Mouse (Mus musculus): Measurements from ENCODE around the gene Mrps10. TPM values are rescaled to one million over a fixed set of nuclear protein-coding genes. Genes with fewer than 3 reads are reported as not detected.

Gene Mrps10
- total RNA-seq, 2 experiments from 2014 or later: 30.0 to 36.1 TPM

DNA sequence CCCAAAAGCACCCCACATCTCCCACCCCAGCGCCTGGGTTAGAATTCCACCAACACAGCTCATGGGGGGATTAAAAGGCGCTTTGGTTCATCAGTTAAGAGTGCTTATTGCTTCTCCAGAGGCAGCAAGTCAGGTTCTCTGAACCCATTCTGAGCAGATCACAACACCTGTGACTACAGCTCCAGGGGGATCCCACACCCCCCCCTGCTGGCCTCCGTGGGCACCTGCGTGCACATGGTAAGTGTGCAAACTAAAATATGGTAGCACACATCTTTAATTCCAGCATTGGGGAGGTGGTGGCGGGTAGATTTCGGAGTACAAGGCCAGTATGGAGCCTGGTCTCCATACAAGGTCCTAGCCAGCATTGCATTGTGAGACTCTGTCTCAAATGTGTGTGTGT, 58.6 kb downstream of the Mrps10 start:
- no peak for DNase-seq (ENCODE audit: low spot score in 2 of 2)
- intact Hi-C loops (cut with DNase I): no loop called here

DNA sequence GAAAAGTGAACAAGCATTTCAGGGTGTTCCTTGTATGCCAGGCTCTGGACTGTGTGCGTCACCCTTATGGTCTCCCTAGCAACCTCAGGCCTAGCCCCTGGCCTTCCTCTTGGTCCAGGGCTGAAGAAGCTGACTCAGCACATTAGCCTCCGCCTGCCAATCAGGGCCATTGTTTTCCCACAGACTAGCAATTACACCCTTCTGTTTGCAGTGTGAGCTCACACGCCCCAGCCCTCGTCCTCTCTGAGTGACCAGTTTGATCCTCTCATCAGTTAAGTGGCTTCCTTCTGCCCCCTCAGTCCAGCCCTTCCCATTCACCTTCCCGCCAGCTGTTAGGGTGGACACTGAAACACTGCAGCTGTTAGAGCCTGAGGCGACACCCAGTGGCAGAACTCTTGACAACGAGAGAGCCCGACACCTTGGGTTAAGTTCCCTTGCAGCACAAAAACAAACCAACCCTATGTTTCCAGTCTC, 60.2 kb downstream of the Mrps10 start:
- DNase-seq (ENCODE audit: low spot score in 2 of 2): peak in 1 of 2 experiments; percentile 5

DNA sequence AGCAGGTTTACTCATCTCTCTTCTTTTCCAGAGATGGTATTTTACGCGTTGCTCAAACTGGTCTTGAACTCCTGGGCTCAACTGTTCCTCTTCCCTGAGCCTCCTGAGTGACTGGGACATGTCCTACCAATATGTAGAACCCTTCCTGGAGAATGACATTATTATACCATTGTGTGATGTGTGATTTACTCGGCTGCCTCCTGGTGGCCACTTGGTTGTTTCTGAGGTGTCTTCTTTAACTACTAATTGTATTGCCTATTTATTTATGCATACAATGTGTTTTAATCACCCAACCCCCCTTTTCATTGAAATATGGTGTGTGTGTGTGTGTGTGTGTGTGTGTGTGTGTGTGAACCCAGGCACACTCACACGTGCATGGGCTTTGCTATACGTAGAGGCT, 62.1 kb downstream of the Mrps10 start:
- intact Hi-C loops (cut with DNase I): no loop called here
- DNase-seq (ENCODE audit: low spot score in 2 of 2): no peak

More for the DNA sequence above, 60.2 kb downstream of the Mrps10 start:
- intact Hi-C loops (cut with DNase I): no loop called here

Other genes with a start within 250 kb of the Mrps10 start
- 1 to 10 TPM; 1.3 TPM for gene Guca1b, start 16.5 kb downstream of the Mrps10 start, total RNA-seq (2021)
- not detected for gene Guca1a, start 31.7 kb downstream of the Mrps10 start, total RNA-seq (2021)
- gene AI661453, start 67.7 kb downstream of the Mrps10 start, total RNA-seq (2021): under 1 TPM; 0.32 to 0.41 TPM
- gene 1700001C19Rik, start 68.5 kb downstream of the Mrps10 start, total RNA-seq (2021): under 1 TPM in 1 of 2 experiments, not detected in 1; 0.39 TPM
- gene Taf8, start 133.4 kb downstream of the Mrps10 start, total RNA-seq (2021): 10 to 100 TPM; 16.4 to 16.7 TPM
- gene Ccnd3, start 136.2 kb downstream of the Mrps10 start, total RNA-seq (2021): 10 to 100 TPM; 31.0 to 31.7 TPM
- 10 to 100 TPM; 18.2 to 18.5 TPM for gene Bysl, start 242.6 kb downstream of the Mrps10 start, total RNA-seq (2021)
- 10 to 100 TPM; 27.2 to 32.7 TPM for gene Med20, start 242.7 kb downstream of the Mrps10 start, total RNA-seq (2021)
- 1 to 10 TPM; 3.5 to 7.2 TPM for gene Gm20517, start 242.7 kb downstream of the Mrps10 start, total RNA-seq (2021)

Data from left cerebral cortex, postnatal 25 days (tissue).